ENCODE assay signal across 27 mouse cellular contexts in genomic region chr9:70379502-70380467, GRCm38 (mm10). TPM values are rescaled to one million over a fixed set of nuclear protein-coding genes. Genes with fewer than 3 reads are reported as not detected.
A peak's percentile ranks its signal among the peaks of the same experiment; 100 is the strongest.
DNase-seq lines count a peak whose midpoint lies in the region; ATAC-seq lines count a peak whose summit lies in the region.
"Had no signal": no experiment of that assay in that cellular context is flagged by ENCODE, and none has a peak within 500 bp of the region (broad histone marks: within the 10 kb centered on the region; RNA-seq: fewer than 3 reads in every experiment).

No protein-coding gene starts in this region.

- ATAC-seq in kidney, embryonic 14.5 days (ENCODE audit: low FRiP score, low TSS enrichment), result peak; percentile 82
- ATAC-seq in CD4-positive, CD25-positive, alpha-beta regulatory T cell, adult 4 months, result peak; percentile 56
- ATAC-seq in megakaryocyte progenitor cell, adult 5-6 weeks (replicated peaks; ENCODE audit: poor library complexity), result no peak
- ATAC-seq: hindbrain, embryonic 16.5 days; intestine, embryonic 15.5 days; liver, embryonic 12.5 days; liver, postnatal 0 days; midbrain, embryonic 15.5 days had no signal

- no peak overlapping the region for H3K4me2 ChIP-seq in kidney, embryonic 14.5 days (replicated peaks; ENCODE audit: low read depth, low read length)
- H3K4me2 ChIP-seq: embryonic facial prominence, embryonic 15.5 days; forebrain, embryonic 12.5 days; heart, embryonic 15.5 days; intestine, embryonic 15.5 days; limb, embryonic 13.5 days; liver, embryonic 12.5 days; midbrain, embryonic 15.5 days; neural tube, embryonic 15.5 days; stomach, embryonic 15.5 days had no signal

- peaks cover 3% of the 10 kb centered on the region; the same call in 1 of the 2 replicates for H3K9me3 ChIP-seq in kidney, embryonic 14.5 days (ENCODE audit: control insufficient read depth, low read length)
- H3K9me3 ChIP-seq: embryonic facial prominence, embryonic 15.5 days; forebrain, embryonic 12.5 days; heart, embryonic 10.5 days; heart, embryonic 15.5 days; intestine, embryonic 15.5 days; liver, embryonic 12.5 days; midbrain, embryonic 10.5 days; midbrain, embryonic 15.5 days; neural tube, embryonic 15.5 days; stomach, embryonic 15.5 days had no signal

- no peak overlapping the region for H3K9ac ChIP-seq in kidney, embryonic 14.5 days (ENCODE audit: low read depth, low read length)
- H3K9ac ChIP-seq: embryonic facial prominence, embryonic 15.5 days; forebrain, embryonic 12.5 days; heart, embryonic 15.5 days; intestine, embryonic 15.5 days; limb, embryonic 13.5 days; liver, embryonic 12.5 days; liver, postnatal 0 days; midbrain, embryonic 15.5 days; neural tube, embryonic 15.5 days; stomach, embryonic 15.5 days had no signal

- H3K27me3 ChIP-seq in kidney, embryonic 14.5 days (ENCODE audit: control insufficient read depth, insufficient read depth, low read length), result no peaks in the 10 kb centered on the region
- H3K27me3 ChIP-seq: embryonic facial prominence, embryonic 15.5 days; forebrain, embryonic 12.5 days; heart, embryonic 15.5 days; intestine, embryonic 15.5 days; limb, embryonic 13.5 days; liver, embryonic 12.5 days; midbrain, embryonic 15.5 days; neural tube, embryonic 15.5 days; stomach, embryonic 15.5 days had no signal

- no peak for DNase-seq in kidney, adult 11 months
- peak; percentile 16 for DNase-seq in CD4-positive helper T cell, adult 2 months (ENCODE audit: low read depth, low spot score)
- peak; percentile 49 for DNase-seq in induced T-regulatory cell, adult 2 months (ENCODE audit: low read depth)
- DNase-seq in urinary bladder, adult 18-20 months (ENCODE audit: low spot score in 2 of 2), result no peak
- DNase-seq: adrenal gland, postnatal 25 days; cerebellum, adult 11-12 months; cerebellum, adult 9-11 months; gastrocnemius, postnatal 14 days; liver, postnatal 0 days; lung, postnatal 4 days; retina, postnatal 1 day; right cerebral cortex, postnatal 14 days had no signal

- H3K4me3 ChIP-seq in kidney, embryonic 14.5 days (ENCODE audit: low read length), result no peak overlapping the region
- H3K4me3 ChIP-seq: embryonic facial prominence, embryonic 15.5 days; forebrain, embryonic 12.5 days; heart, embryonic 10.5 days; heart, embryonic 15.5 days; intestine, embryonic 15.5 days; limb, embryonic 13.5 days; liver, embryonic 12.5 days; midbrain, embryonic 10.5 days; midbrain, embryonic 15.5 days; neural tube, embryonic 15.5 days; stomach, embryonic 15.5 days had no signal

- H3K4me1 ChIP-seq in kidney, embryonic 14.5 days (ENCODE audit: control insufficient read depth, insufficient read depth, low read length), result no peaks in the 10 kb centered on the region
- H3K4me1 ChIP-seq: embryonic facial prominence, embryonic 15.5 days; forebrain, embryonic 12.5 days; heart, embryonic 10.5 days; heart, embryonic 15.5 days; intestine, embryonic 15.5 days; limb, embryonic 13.5 days; midbrain, embryonic 10.5 days; midbrain, embryonic 15.5 days; neural tube, embryonic 15.5 days; stomach, embryonic 15.5 days had no signal

- 49% methylated on average over 7 of the region's 7 CpGs for WGBS in kidney, embryonic 14.5 days

- H3K36me3 ChIP-seq in kidney, embryonic 14.5 days (ENCODE audit: control insufficient read depth, insufficient read depth, low read length), result peaks cover 9% of the 10 kb centered on the region; the same call in 1 of the 2 replicates
- H3K36me3 ChIP-seq: midbrain, embryonic 15.5 days; neural tube, embryonic 15.5 days had no signal

- H3K27ac ChIP-seq in kidney, embryonic 14.5 days (ENCODE audit: low read depth, low read length), result no peak overlapping the region
- H3K27ac ChIP-seq: embryonic facial prominence, embryonic 15.5 days; forebrain, embryonic 12.5 days; heart, embryonic 10.5 days; heart, embryonic 15.5 days; intestine, embryonic 15.5 days; limb, embryonic 13.5 days; liver, embryonic 12.5 days; midbrain, embryonic 10.5 days; midbrain, embryonic 15.5 days; neural tube, embryonic 15.5 days; stomach, embryonic 15.5 days had no signal

RNA-seq across cellular contexts. Expression of gene Ccnb2, which starts 41.6 kb away (rescaled TPM):
- polyA plus RNA-seq in kidney, embryonic 14.5 days (2014; fragmentation: Nextera tagmentation; extraction: Ambion mirVana), result 234 and 264 TPM in 2 replicates
- 10 to 100 TPM in 1 of 2 experiments, 1 to 10 TPM in 1; 9.8 to 21.7 TPM for polyA plus RNA-seq in CD4-positive, CD25-positive, alpha-beta regulatory T cell, adult 4 months (2017; shearing (Covaris generic))
- total RNA-seq in megakaryocyte progenitor cell, adult 5-6 weeks (2015), result 117 and 125 TPM in 2 replicates
- 73.8 and 86.8 TPM in 2 replicates for total RNA-seq in megakaryocyte progenitor cell, adult 5-6 weeks (2017)

Comparison
In these comparisons a context has a peak if more than half of its experiments do, and no peak if none do; other contexts are left out.
1. DNase-seq: peak in CD4-positive helper T cell, adult 2 months (single experiment) and induced T-regulatory cell, adult 2 months (single experiment); none in kidney, adult 11 months (single experiment) and urinary bladder, adult 18-20 months (0 of 2).
2. RNA of gene Ccnb2, which starts 41.6 kb away (polyA plus RNA-seq): 234 to 264 TPM in kidney, embryonic 14.5 days; 9.8 to 21.7 TPM in CD4-positive, CD25-positive, alpha-beta regulatory T cell, adult 4 months; every median in the first group is over 10 times any median in the second.